Mouse (Mus musculus): ENCODE data around the gene Jag2.

DNA sequence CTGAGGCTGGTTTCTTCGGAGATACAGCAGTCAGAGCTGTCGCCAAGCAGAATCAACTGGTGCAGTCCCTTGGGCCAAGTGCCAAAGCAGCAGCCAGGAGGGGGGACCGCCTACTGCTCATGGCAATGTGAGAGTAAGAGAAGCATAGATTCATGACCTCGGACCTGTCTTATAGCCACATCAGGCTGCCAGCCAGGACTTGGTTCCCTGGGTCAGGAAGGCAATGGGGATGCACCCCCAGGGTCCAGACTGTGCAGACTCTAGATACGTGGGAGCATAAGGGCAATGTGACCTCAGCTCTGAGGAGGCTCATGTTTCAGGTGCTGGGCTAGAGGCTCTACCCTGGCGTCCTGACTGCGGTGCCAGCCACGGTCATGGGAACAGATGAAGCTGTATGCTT is 25.6 kb downstream of the Jag2 start:
- no peak for TF ChIP-seq CTCF (IDR thresholded peaks at IDR 0.05; ENCODE audit: low read depth)
- TF ChIP-seq EP300 (IDR thresholded peaks at IDR 0.05; ENCODE audit: low read depth) = no peak
